Mouse (Mus musculus) kidney, adult 8-10 months (tissue): Measurements from ENCODE around the gene Dok1.

Experiments used
- DNase-seq, 2 experiments: peaks; one replicate each; pipeline ENCODE4 v3.0.0; 2022

The Dok1 gene

DNA sequence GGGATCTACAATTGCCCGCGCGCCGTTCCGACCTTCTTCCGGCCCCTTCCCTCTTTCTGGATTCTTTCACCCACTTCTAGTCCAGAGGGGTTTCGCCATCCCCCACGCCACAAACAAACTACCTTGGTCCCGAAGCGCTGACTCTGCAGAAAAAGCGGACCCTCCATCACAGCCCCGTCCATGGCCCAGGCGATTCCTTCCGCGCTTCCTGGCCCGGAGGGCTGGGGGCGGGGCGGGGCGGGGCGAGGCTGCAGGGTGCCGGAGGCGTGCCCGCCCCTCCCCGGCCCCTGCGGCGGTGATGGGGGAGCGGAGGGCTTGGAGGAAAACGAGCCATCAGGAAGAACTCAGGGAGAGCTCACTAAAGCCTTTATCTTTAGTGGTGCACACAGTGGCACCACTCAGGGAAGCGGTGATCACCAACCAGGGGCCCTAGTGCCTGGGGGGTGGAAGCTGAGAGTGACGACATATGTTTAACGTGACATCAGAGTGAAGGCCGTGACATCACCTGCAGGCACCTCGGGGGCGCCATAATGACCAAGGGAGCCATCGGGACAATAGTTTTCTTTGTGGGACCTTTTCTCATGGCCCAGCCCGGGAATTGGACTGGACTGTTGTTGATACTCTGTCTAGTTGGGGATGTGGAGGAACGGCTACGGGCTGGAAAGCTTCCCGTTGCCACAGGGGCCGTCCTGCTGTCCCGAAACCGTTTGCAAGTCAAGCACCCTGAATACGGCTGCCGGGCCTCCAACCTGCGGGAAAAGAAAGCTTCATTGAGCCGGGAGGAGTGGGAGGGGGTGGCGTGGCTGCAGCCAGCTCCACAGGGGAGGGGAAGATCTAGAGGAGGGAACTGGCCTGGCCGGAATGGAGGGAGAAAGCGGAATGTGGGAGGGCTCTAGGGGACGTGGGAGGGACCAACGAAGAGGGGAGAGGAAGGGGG is at the start of gene Dok1, which contains the start of gene Loxl3:
Dok1 (minus strand) TSS at position 223 of the 937 bp plus-strand sequence.
Loxl3 (plus strand) TSS at position 925 of the 937 bp plus-strand sequence.
- peak; percentile 48 to 51 for DNase-seq

DNA sequence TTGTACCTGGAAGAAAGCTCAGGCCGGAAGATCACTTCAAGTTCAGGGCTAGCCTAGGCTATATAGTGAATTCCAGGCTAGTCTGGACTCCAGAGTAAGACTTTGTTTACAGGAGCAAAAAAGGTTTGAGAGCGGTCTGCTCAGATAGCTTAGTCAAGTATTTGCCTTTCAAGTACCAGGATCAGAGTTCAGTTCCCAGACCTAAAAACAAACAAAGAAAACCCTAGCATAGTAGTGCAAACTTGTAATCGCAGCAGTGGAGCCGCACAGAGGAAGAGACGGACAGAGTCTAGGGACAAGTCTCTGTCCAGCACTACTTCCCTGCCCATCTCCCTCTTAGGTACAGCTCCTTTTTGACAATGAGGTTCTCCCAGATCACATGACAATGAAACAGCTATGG is 46.9 kb upstream of the Dok1 start:
- DNase-seq = no peak

DNA sequence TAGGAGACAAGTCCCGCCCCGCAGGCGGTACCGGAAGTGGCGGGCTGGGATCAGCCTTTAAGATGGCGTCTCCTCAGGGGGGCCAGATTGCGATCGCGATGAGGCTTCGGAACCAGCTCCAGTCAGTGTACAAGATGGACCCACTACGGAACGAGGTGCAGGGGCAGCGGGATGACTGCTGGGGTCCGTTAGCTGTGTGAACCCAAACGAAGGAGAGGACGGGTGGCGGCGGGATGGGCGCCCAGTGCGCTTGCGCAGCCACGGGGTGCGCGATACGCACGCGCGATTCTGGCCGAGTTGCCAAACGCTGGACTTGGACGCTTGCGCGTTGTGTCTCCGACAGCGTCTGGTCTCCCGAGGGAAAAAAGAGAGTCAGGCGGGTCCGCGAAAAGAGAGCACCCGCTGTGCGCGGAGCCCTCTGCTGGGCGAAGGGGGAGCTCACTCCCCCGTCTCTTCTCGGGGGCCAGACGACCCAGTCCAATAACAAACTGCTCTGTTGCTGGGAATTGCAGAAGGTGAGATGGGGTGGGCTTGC is 45.1 kb upstream of the Dok1 start:
- DNase-seq = peak; percentile 99 to 100

DNA sequence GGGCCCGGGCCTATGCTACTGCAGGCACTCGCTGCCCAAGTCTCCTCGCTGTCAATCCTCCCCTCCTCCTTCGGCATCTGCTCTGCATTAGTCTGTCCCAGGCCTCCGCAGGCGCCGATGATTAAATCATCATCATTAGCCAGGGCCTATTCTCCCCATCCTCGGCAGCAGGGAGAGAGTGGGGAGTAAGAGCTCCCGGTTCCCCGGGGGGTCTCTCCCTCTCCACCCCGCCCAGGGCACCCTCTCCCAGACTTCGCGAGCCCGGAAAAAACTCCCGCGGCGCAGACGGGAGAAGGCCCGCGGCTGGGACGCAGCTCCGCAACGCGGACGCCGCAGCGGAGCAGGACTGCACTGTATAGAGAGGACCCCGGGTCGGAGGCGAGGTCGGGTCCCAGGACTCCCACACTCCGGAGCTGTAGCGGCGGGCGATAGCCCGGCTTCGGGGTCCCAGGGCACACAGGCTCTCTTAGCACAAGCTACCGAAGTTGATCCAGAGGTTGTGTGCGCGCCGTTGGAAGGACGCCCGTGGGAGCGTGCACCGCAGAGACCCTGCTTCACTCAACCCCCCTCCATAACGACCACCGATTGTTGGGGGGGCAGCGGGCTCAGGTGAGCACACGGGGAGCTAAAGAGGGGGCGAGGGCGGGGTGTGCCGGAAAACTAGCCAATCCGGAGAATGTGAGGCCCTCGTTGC is 44.5 kb upstream of the Dok1 start, which contains the start of gene Pcgf1:
Pcgf1 (plus strand) TSS at position 240 of the 694 bp plus-strand sequence.
- peak in 1 of 2 experiments; percentile 39 for DNase-seq

DNA sequence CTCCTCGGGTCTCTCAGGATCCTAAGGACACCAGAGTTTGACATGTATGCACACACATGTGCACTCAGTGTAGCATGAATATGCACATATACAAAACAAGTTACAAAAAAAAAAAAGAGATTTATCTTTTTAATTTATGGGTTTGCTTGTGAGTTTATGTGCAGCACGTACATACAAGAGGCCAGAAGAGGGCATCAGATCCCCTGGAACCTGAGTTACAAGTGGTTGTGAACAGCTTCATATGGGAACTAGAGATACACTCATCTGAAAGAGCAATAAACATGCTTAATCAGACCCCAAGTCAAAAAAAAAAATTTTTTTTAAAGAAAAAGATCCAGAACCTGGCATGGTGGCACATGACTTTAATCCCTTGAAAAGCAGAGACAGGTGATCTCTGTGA is 41.7 kb upstream of the Dok1 start:
- DNase-seq = no peak

DNA sequence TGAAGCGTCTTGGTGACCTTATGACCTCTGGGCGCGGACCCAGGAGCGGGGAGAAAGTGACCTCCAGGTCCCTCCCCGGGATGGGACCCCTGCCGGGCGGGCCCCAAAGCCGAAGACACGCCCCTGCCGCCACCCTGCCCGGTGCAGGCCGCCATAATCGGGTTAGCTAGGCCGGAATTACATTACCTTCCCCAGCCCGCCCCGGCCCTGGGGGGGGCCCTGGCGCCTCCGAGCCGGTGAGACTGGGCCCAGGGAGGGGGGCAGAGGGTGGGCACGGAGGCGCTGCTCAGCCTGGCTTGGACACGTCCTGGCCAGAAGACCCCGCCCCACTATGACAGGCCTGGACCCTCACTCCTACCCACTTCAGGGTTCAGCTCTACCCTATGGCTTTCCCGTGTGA is 37.9 kb upstream of the Dok1 start:
- DNase-seq = no peak

DNA sequence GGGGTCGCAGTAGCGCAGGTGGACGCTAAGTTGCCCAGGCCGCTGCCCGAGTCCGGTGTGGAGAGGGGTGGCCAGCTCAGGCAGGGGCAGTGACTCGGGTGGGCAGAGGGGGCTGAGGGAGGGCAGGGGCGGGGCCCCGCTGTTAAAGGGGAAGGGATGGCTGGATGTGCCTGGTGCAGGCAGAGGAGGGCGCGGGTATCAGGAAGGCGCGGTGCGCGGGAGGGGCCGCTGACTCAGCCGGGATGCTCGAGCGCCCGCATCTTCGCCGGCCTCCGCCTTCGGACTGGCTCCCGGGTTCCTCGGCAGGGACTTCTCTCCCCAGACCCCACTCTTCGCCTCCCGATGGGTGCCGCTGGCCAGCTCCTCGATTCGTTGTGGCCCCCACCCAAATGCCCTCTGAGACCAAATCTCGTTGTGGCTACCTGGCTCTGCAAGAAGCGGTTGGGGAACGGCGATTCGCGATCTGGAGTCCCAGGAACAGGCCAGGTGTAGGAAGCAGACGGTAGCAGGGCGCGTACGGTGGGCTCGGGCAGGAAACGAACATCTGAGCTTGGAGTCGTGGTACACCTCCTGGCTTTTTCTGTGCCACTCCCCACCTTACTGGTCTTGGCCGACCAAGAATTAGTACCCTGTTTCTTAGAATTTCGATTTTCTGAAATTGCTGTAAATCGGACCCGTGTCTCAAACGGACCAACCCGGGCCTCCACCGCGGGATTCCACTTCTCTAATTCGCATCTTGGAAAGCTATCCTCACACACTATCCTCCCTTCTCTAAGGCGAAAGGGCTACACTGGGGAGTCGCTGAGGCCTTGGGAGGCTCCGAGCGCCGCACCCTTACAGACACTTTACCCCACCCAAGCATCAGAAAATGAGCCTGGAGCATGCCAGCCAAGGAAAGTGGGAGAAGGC is 37.3 kb upstream of the Dok1 start:
- no peak for DNase-seq

DNA sequence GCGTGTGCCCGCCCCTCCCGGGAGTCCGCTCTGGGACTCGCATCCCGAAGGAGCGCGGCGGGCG is 36.8 kb upstream of the Dok1 start, which contains the start of gene Tlx2:
Tlx2 (minus strand) TSS at position 47 of the 64 bp plus-strand sequence.
- DNase-seq = no peak

DNA sequence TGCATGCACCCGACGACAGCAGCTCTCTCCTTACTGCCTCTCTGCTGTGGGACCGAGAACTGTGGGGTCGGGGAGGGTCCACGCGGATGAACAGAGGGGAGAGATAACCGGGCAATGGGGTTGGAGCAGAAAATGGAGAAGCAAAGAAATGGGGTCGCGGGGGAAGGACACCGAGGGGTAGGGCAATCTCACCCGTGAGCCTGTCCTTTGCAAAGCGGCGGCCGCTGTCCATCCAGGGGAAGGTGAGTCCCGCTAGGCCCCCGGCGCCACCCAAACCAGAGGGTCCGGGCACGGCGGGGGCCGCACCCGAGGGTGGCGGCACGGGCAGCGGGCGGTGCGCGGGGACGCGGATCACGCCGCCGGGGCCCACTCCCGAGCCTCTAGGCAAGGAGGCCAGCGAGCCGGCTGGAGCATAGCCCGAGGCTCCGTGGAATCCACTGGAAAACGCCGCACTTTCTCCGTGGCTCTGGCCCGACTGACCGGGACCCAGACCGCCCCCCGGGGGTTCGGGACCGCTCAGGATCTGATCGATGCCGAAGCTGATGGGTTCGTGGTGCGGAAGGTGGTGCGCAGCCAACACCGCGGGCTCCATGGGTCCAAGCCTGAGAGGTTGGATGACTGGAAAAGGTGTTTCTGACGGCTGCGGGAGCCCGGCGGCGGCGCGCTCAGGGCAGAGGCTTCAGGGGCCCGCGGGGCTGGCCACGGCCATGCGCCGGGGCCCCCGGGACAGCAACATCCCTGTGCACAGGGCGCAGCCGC is 36.4 kb upstream of the Dok1 start:
- no peak for DNase-seq

DNA sequence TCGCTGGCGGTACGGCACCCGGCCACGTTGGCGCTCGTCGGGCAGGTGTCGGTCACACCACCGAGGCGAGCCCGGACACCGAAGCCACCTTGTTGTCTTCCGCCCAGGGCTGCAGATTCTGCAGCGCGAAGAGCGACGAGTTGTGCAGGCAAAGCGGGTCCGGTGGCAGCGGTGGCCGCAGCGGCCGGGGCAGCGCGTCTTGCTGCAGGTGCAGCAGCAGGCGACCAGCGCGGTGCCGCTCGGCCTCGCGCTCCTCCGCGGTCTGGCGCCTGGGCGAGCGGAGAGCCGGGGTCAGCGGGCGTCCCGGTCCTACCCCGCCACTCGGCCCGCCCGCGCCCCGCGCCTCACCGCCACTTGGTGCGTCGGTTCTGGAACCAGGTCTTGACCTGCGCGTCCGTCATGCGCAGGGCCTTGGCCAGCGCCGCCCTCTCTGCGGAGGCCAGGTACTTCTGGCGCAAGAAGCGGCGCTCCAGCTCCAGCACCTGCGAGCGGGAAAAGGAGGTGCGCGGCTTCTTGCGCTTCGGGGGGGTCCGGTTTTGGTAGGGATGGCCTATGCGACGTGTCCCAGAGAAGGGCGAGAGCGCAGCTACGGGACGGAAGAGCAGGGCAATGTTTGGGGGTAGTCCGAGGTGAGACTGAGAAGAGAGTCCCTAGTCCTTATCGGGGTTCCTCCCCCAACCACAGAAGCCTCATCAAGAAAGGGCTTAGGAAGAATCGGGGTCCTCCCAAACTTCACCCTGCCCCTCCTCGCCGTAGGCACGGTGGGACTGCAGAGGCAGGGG is 35.6 kb upstream of the Dok1 start:
- peak in 1 of 2 experiments; percentile 30 for DNase-seq

DNA sequence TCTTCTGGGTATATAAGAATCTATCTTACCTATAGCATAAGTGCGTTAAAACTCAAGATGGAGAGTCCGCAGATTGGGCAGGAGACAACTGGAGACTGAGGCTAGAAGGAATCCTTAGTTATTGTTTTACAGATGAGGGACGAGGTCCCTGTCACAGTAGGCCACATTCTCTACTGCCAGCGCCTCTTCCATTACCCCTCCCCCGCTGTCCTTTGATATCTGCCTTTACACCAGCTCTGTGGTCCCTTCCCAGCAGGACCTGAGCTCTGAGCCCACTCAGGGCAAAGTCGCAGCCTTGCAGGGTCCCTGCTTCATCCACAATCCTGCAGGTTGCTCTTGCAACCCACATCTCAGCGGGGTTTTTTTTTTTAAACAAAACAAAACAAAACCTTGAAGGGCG is 35.0 kb upstream of the Dok1 start:
- no peak for DNase-seq

DNA sequence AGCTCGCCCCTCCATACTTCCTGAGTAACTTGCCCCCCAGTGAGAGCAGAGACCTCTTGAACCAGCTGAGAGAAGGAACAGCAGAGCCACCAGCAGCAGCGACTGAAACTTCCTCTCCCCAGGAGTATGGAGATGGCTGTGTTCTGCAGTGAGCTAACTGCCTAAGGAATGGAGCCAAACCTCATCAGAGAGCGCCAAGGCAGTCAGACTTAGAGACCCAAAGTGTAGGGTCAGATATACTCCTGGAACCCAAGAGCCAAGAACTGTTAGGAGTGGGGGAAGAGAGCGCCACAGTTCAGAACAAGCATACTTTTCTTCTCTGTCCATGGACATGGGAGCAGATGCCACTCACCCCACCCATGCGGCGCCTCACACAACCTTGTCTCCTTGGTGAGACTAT is 33.2 kb upstream of the Dok1 start:
- no peak for DNase-seq

DNA sequence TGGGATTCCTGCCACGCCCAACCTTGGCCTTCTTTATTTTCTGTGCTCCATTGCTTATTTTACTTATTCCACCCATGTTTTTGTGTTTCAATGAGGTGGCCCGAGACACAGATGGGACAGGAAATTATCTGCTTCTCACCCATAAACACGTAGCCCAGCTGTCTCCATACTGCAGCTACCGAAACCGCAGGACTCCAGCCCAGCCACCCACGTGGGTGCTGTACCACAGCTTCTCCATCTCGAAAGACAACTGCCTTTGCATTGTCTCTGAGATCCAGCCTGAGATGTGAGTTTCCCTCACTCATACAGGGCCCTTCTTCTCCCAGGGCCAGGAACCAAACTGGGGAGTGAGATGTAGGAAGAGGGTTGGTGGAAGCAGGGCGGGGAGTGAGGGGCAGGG is 32.7 kb upstream of the Dok1 start:
- DNase-seq = no peak

DNA sequence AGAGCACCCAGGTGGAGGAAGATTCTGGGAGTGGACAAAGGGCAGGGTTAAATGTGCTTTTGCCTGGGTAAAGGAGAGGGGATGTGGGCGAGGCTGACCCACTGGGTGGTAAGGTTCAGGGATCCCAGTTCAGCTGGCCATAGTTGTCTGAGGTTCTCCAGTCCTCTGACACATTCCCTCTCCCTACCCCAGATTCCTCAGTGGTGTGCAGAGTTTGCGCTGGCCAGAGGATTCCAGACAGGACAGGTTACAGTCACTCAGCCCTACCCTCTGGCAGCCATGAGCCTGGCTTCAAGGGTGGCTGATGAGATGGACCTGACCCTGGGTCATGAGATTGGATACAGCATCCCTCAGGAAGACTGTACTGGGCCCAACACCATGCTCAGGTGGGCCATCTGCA is 25.5 kb upstream of the Dok1 start:
- no peak for DNase-seq

DNA sequence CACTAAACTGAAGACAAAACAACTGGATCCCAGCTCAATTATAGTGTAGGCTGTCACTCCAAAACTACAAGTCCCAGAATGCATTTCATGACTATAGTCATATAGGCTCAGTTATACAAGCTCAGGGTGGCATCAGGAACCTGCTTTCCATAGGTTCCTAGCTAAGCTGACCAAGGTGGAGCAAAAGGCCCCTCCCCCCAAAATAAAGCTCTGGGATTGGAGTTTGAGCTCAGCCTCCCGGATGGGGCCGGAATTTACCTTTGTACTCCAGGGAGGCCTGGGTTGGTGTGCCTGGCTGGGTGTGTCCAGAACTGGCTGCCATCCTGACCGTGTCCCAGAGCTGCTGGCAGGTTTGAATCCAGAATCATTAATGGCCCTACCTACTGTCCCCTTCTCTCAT is 24.5 kb upstream of the Dok1 start, which contains the start of gene Dqx1:
Dqx1 (plus strand) TSS at position 55 of the 400 bp plus-strand sequence.
- DNase-seq = peak; percentile 85 to 87

DNA sequence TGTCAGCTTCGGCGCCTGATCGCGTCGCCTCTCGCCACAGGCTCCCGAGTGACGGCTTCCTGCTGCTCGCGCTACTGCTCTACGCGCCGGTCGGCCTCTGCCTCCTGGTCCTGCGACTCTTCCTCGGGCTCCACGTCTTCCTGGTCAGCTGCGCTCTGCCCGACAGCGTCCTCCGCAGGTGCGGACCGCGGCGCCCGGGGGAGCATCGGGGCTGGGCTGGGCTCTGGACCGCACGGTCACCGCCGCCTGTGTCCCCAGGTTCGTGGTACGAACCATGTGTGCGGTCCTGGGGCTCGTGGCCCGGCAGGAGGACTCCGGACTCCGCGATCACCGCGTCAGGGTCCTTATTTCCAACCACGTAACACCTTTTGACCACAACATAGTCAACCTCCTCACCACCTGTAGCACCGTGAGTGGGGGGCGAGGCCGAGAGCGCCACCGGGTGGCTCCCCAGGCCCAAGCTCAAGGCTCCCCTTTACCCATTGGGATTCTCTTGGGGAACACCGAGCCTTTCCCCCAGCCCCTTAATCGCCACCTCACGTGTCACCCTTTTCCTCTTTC is 21.7 kb upstream of the Dok1 start, which contains the start of gene Htra2:
Htra2 (minus strand) TSS at position 403 of the 561 bp plus-strand sequence.
- no peak for DNase-seq

DNA sequence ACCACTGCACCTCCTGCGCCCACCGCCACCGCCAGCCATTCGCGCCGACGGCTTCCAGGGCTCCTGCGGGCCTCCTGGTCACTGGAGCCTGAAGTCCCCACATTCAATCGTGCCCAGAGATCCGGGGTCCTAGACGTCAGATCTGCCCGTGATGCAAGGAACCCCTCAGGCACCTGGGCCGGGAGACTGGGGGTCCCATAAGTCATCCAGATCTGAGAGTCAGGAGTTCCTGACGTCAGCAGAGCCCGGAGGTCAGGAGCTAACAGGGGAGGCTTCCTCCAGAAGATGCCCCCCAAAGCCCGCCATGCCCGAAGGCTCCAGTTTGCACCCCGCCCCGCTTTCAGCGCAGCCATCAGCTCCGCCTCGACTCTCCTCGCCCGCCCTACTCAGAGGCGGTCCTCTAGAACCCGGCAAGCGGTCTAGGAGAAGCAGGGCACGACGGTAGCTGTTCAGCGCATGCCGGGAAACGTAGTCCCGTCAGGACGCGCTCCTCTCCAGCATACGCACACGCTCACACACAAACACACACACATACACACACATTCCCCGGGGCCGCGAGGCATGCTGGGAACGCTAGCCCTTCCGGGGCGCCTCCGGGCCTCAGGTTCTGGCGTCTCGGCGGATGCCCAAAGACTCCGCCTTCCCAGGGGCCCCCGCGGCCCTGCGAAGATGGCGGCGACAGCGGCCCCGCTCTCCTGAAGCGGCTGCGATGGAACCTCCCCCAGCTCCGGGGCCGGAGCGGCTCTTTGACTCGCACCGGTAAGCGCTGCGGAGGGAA is 21.0 kb upstream of the Dok1 start, which contains the start of gene Aup1:
Aup1 (plus strand) TSS at position 448 of the 778 bp plus-strand sequence.
- DNase-seq = peak; percentile 97 to 98

DNA sequence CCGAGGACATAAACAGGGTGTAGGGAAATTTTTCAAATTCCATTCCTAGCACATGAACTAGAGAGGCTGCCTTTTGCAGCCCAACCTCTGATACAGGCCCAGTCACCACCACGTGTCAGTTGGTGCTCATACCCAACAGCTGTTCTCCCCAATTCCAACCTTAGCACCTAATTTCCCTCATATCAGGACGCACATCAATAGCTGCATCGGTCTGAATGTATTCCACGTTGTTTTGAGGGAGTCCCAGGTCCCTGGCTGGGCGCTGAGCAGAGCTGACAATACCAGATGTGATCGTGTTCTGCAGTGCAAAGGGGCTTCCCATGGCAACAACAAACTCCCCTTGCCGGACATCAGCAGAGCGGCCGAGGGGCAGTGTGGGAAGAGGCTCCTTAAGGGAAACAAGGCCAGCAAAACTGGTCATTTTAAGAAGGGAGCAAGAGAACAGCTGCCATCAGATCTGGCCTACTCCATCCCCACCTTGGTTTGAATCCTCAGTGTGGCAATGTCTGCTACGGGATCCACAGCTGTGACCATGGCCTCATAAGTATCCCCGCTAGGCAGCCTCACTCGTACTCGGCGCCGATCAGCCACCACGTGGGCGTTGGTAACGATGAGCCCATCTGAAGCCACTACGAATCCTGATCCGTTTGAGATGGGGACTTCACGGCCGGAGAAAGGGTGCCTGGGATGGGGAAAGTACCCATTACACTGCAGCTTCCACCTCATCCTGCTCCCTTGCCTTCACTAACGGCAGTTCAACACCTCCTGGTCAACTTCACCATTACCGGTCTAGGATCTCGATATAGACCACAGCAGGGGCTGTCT is 20.1 kb upstream of the Dok1 start:
- no peak for DNase-seq

DNA sequence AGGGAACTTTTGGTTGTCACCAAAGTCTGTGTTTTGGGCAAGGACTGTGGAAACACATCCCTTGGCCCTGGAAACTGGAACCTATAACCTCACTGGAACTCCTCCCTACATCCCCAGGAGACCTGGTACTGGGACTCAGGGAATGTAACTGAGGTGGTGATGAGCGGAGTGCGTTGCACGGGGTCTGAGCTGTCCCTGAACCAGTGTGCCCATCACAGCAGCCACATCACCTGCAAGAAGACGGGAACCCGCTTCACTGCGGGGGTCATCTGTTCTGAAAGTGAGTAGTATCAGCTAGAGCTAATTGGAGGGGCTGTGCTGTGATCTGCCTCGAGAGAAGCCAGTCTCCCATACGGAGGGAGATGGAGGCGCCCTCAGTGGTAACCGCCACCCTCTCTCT is 16.1 kb upstream of the Dok1 start:
- DNase-seq = no peak
